ENCODE assay signal across 9 mouse cellular contexts in the genomic region with DNA sequence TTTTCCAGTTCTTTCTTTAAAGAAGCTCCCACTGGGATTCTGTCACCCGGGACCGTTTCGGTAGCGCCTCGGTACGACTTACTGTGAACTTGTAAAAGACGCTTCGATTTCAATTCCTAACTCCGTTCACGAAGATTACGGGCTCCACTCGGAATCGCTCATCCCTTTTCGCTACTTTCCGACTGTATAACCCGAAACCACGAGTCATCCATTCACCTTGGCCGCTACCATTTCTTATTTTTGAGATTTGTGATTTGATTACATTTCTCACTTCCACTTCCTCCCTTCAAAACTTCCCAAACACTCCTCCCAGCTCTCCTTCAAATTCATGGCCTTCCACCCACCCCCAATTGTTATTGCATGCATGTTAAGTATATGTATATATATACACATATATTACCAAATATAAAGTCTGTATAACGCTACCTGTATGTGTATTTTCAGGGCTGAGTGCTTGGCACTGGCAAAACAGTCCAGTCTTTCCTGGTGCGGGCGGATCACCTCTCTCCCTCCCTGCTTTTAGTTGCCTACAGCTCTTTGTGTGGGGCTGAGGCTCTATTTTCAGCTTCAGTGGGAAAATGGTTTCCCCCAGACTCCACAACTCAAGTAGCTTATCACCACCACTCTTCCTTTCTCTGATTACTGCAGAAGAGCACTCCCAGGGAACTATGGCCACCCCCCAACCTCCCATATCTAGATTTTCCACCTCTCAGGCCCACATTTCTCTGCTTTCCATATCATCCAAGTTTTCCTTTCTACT. TPM values are rescaled to one million over a fixed set of nuclear protein-coding genes. Genes with fewer than 3 reads are reported as not detected.
DNase-seq lines count a peak whose midpoint lies in the region; ATAC-seq and TF ChIP-seq lines count a peak whose summit lies in the region.
"Had no signal": no experiment of that assay in that cellular context is flagged by ENCODE, and none has a peak within 500 bp of the region (broad histone marks: within the 10 kb centered on the region; RNA-seq: fewer than 3 reads in every experiment).

No protein-coding gene starts in this region.

- H3K36me3 ChIP-seq in heart, embryonic 12.5 days: peaks cover 34% of the 10 kb centered on the region
- H3K36me3 ChIP-seq in hindbrain, embryonic 14.5 days (replicated peaks; ENCODE audit: control insufficient read depth, insufficient read depth): peaks cover 30% of the 10 kb centered on the region
- H3K36me3 ChIP-seq in midbrain, embryonic 16.5 days (ENCODE audit: control insufficient read depth, insufficient read depth, low read length): peaks cover 10% of the 10 kb centered on the region

- TF ChIP-seq CTCF in cortical plate, adult 2 months (IDR thresholded peaks at IDR 0.05; ENCODE audit: extremely low read depth, insufficient read depth, low read length): no peak

- H3K4me2 ChIP-seq in heart, embryonic 12.5 days: peak overlapping the region; percentile 60
- H3K4me2 ChIP-seq in hindbrain, embryonic 14.5 days (replicated peaks): peak overlapping the region; percentile 56
- peak overlapping the region; percentile 67 for H3K4me2 ChIP-seq in midbrain, embryonic 16.5 days (ENCODE audit: low read length)

- no peaks in the 10 kb centered on the region for H3K27me3 ChIP-seq in heart, embryonic 12.5 days (replicated peaks)
- peaks cover 6% of the 10 kb centered on the region; the same call in 1 of the 2 replicates for H3K27me3 ChIP-seq in hindbrain, embryonic 14.5 days (ENCODE audit: control insufficient read depth, insufficient read depth, low read length)
- no peaks in the 10 kb centered on the region for H3K27me3 ChIP-seq in midbrain, embryonic 16.5 days (ENCODE audit: control insufficient read depth, insufficient read depth, low read depth, low read length)

- intact Hi-C loops in heart, postnatal 36 days (cut with DNase I): loop anchor here (5.0 kb wide), 1 partner anchor 306 kb away; no protein-coding TSS in a partner anchor

- WGBS in heart, embryonic 12.5 days: 3% methylated on average over 21 of the region's 21 CpGs
- WGBS in hindbrain, embryonic 14.5 days: 6% methylated on average over 21 of the region's 21 CpGs
- 3% methylated on average over 21 of the region's 21 CpGs for WGBS in midbrain, embryonic 16.5 days

- peak overlapping the region; percentile 66 for H3K9ac ChIP-seq in heart, embryonic 12.5 days
- H3K9ac ChIP-seq in hindbrain, embryonic 14.5 days: peak overlapping the region; percentile 35; the same call in 1 of the 2 replicates
- peak overlapping the region; percentile 31; the same call in 1 of the 2 replicates for H3K9ac ChIP-seq in midbrain, embryonic 16.5 days (ENCODE audit: low read depth, low read length)

- peak overlapping the region; percentile 56 for H3K4me3 ChIP-seq in heart, embryonic 12.5 days
- H3K4me3 ChIP-seq in cortical plate, adult 2 months (ENCODE audit: insufficient read depth, low read length): peak overlapping the region; percentile 21
- peak overlapping the region; percentile 31 for H3K4me3 ChIP-seq in hindbrain, embryonic 14.5 days (replicated peaks; ENCODE audit: low read length)
- H3K4me3 ChIP-seq in midbrain, embryonic 16.5 days (ENCODE audit: low read depth, low read length): peak overlapping the region; percentile 47

- 0 out of 2 replicates have a peak, but pooled peaks have one; percentile 0 for TF ChIP-seq POLR2A in cortical plate, adult 2 months (IDR thresholded peaks at IDR 0.05; ENCODE audit: extremely low read depth, insufficient read depth, low read length)

- peaks cover 19% of the 10 kb centered on the region for H3K4me1 ChIP-seq in heart, embryonic 12.5 days (replicated peaks)
- no peaks in the 10 kb centered on the region for H3K4me1 ChIP-seq in cortical plate, adult 2 months (ENCODE audit: control insufficient read depth, insufficient read depth, low read length)
- H3K4me1 ChIP-seq in hindbrain, embryonic 14.5 days (replicated peaks; ENCODE audit: control insufficient read depth, insufficient read depth, low read length): no peaks in the 10 kb centered on the region
- 0 out of 2 replicates have a peak, but pooled peaks cover 2% of the 10 kb centered on the region for H3K4me1 ChIP-seq in midbrain, embryonic 16.5 days (ENCODE audit: control insufficient read depth, insufficient read depth, low read length)

- H3K27ac ChIP-seq in heart, embryonic 12.5 days (ENCODE audit: poor library complexity, severe bottlenecking): peak overlapping the region; percentile 70
- no peak overlapping the region for H3K27ac ChIP-seq in cortical plate, adult 2 months (ENCODE audit: insufficient read depth, low read length)
- H3K27ac ChIP-seq in hindbrain, embryonic 14.5 days: no peak overlapping the region
- H3K27ac ChIP-seq in midbrain, embryonic 16.5 days (ENCODE audit: low read length): no peak overlapping the region

- no peak for DNase-seq in heart, postnatal 36 days
- DNase-seq in hindbrain, embryonic 14.5 days (ENCODE audit: low spot score): no peak
- no peak for DNase-seq in thymus, postnatal 25 days
- no peak for DNase-seq in adrenal gland, postnatal 4 days (ENCODE audit: low spot score in 2 of 2)
- no peak for DNase-seq in gastrocnemius, adult 8-10 months (ENCODE audit: low spot score in 2 of 2)

- no peaks in the 10 kb centered on the region for H3K9me3 ChIP-seq in heart, embryonic 12.5 days (replicated peaks)
- H3K9me3 ChIP-seq in hindbrain, embryonic 14.5 days (ENCODE audit: control insufficient read depth, low read length): no peaks in the 10 kb centered on the region
- no peaks in the 10 kb centered on the region for H3K9me3 ChIP-seq in midbrain, embryonic 16.5 days (replicated peaks; ENCODE audit: control insufficient read depth, low read length, poor library complexity, severe bottlenecking)

- no peak for ATAC-seq in heart, embryonic 12.5 days (ENCODE audit: insufficient number of reproducible peaks, low FRiP score)
- no peak for ATAC-seq in hindbrain, embryonic 14.5 days (ENCODE audit: low FRiP score)
- ATAC-seq in midbrain, embryonic 16.5 days: no peak

RNA-seq across cellular contexts. Expression of gene Hes7, which starts 9.0 kb away (rescaled TPM):
- 0.70 and 0.81 TPM in 2 replicates for polyA plus RNA-seq in heart, embryonic 12.5 days (2016; fragmentation: Nextera tagmentation; extraction: Ambion mirVana)
- not detected for total RNA-seq in heart, postnatal 36 days (2021)
- polyA plus RNA-seq in cortical plate, adult 2 months (2012; rRNA removed): 0.50 and 0.83 TPM in 2 replicates
- polyA plus RNA-seq in hindbrain, embryonic 14.5 days (2014; fragmentation: Nextera tagmentation; extraction: Ambion mirVana): 0.43 and 0.52 TPM in 2 replicates
- polyA plus RNA-seq in midbrain, embryonic 16.5 days (2015; fragmentation: Nextera tagmentation; extraction: Ambion mirVana): 0.75 and 1.1 TPM in 2 replicates
- under 1 TPM; 0.51 to 0.59 TPM for total RNA-seq in adrenal gland, postnatal 4 days (2021)
- not detected for total RNA-seq in gastrocnemius, adult 8-10 months (2022)
- total RNA-seq: hematopoietic stem cell, adult 5-6 weeks had no signal

RNA-seq across cellular contexts. Expression of gene 9130213A22Rik, which starts 11.2 kb away (rescaled TPM):
- polyA plus RNA-seq in heart, embryonic 12.5 days (2016; fragmentation: Nextera tagmentation; extraction: Ambion mirVana): 0.42 and 0.65 TPM in 2 replicates
- total RNA-seq in heart, postnatal 36 days (2021): under 1 TPM in 1 of 2 experiments, not detected in 1; 0.22 TPM
- polyA plus RNA-seq in cortical plate, adult 2 months (2012; rRNA removed): 2.1 and 2.3 TPM in 2 replicates
- 0.39 and 0.56 TPM in 2 replicates for polyA plus RNA-seq in hindbrain, embryonic 14.5 days (2014; fragmentation: Nextera tagmentation; extraction: Ambion mirVana)
- polyA plus RNA-seq in midbrain, embryonic 16.5 days (2015; fragmentation: Nextera tagmentation; extraction: Ambion mirVana): 0.49 and 0.65 TPM in 2 replicates
- 1 to 10 TPM; 1.3 to 1.4 TPM for total RNA-seq in adrenal gland, postnatal 4 days (2021)
- total RNA-seq in gastrocnemius, adult 8-10 months (2022): under 1 TPM in 1 of 4 experiments, not detected in 3; 0.18 TPM
- total RNA-seq: hematopoietic stem cell, adult 5-6 weeks had no signal

RNA-seq across cellular contexts. Expression of gene Aloxe3, which starts 14.5 kb away (rescaled TPM):
- polyA plus RNA-seq in heart, embryonic 12.5 days (2016; fragmentation: Nextera tagmentation; extraction: Ambion mirVana): 0.17 and 0.54 TPM in 2 replicates
- not detected for total RNA-seq in heart, postnatal 36 days (2021)
- polyA plus RNA-seq in cortical plate, adult 2 months (2012; rRNA removed): 8.7 and 11.6 TPM in 2 replicates
- polyA plus RNA-seq in hindbrain, embryonic 14.5 days (2014; fragmentation: Nextera tagmentation; extraction: Ambion mirVana): 4.3 and 4.9 TPM in 2 replicates
- polyA plus RNA-seq in midbrain, embryonic 16.5 days (2015; fragmentation: Nextera tagmentation; extraction: Ambion mirVana): 9.0 and 11.5 TPM in 2 replicates
- total RNA-seq in adrenal gland, postnatal 4 days (2021): under 1 TPM; 0.67 to 0.73 TPM
- under 1 TPM in 1 of 4 experiments, not detected in 3; 0.21 TPM for total RNA-seq in gastrocnemius, adult 8-10 months (2022)
- total RNA-seq: hematopoietic stem cell, adult 5-6 weeks had no signal

RNA-seq across cellular contexts. Expression of gene Per1, which starts 16.2 kb away (rescaled TPM):
- polyA plus RNA-seq in heart, embryonic 12.5 days (2016; fragmentation: Nextera tagmentation; extraction: Ambion mirVana): 9.4 and 9.8 TPM in 2 replicates
- total RNA-seq in heart, postnatal 36 days (2021): 10 to 100 TPM; 34.2 to 82.1 TPM
- polyA plus RNA-seq in cortical plate, adult 2 months (2012; rRNA removed): 48.3 and 57.6 TPM in 2 replicates
- 9.6 and 10.1 TPM in 2 replicates for polyA plus RNA-seq in hindbrain, embryonic 14.5 days (2014; fragmentation: Nextera tagmentation; extraction: Ambion mirVana)
- polyA plus RNA-seq in midbrain, embryonic 16.5 days (2015; fragmentation: Nextera tagmentation; extraction: Ambion mirVana): 12.4 TPM in 2 replicates
- 100 to 1,000 TPM in 1 of 2 experiments, 10 to 100 TPM in 1; 99.4 to 130 TPM for total RNA-seq in adrenal gland, postnatal 4 days (2021)
- total RNA-seq in gastrocnemius, adult 8-10 months (2022): 10 to 100 TPM; 58.8 to 81.4 (median 70.4) TPM

RNA-seq across cellular contexts. Expression of gene Vamp2, which starts 22.9 kb away (rescaled TPM):
- 97.2 and 100 TPM in 2 replicates for polyA plus RNA-seq in heart, embryonic 12.5 days (2016; fragmentation: Nextera tagmentation; extraction: Ambion mirVana)
- total RNA-seq in heart, postnatal 36 days (2021): 10 to 100 TPM; 50.5 to 72.7 TPM
- 1,153 and 1,156 TPM in 2 replicates for polyA plus RNA-seq in cortical plate, adult 2 months (2012; rRNA removed)
- polyA plus RNA-seq in hindbrain, embryonic 14.5 days (2014; fragmentation: Nextera tagmentation; extraction: Ambion mirVana): 324 and 368 TPM in 2 replicates
- polyA plus RNA-seq in midbrain, embryonic 16.5 days (2015; fragmentation: Nextera tagmentation; extraction: Ambion mirVana): 335 and 438 TPM in 2 replicates
- total RNA-seq in adrenal gland, postnatal 4 days (2021): 100 to 1,000 TPM; 208 to 226 TPM
- total RNA-seq in gastrocnemius, adult 8-10 months (2022): 10 to 100 TPM; 31.4 to 39.6 (median 35.6) TPM
